Mouse (Mus musculus) ovary, adult 2 months (tissue): ENCODE results near the gene Psmd8. TPM values are rescaled to one million over a fixed set of nuclear protein-coding genes. Genes with fewer than 3 reads are reported as not detected.

ENCODE experiments used
- polyA plus RNA-seq: library from polyadenylated mRNA; depleted of rRNA; stranded (reverse); fragments of >200 nt; gene quantifications from 2 replicates; pipeline ENCODE4 v1.2.3, GENCODE M21; 2012; rRNA removed

The Psmd8 gene
- polyA plus RNA-seq = 139 and 159 TPM in 2 replicates

GRCm38 (mm10) chr7:29180077-29180853 is at the start of gene Psmd8:
Gene Psmd8 (minus strand): TSS chr7:29180701.

GRCm38 (mm10) chr7:29213675-29214082 is 33.2 kb upstream of the Psmd8 start, which contains the start of gene Catsperg1:
Gene Catsperg1 (minus strand): TSS chr7:29214035.

GRCm38 (mm10) chr7:29170066-29170754 is 10.3 kb downstream of the Psmd8 start, which contains the start of the genes Ggn and Spred3:
Gene Ggn (plus strand): TSS chr7:29170210.
Gene Spred3 (minus strand): TSS chr7:29170411.

GRCm38 (mm10) chr7:29155838-29156782 is 24.4 kb downstream of the Psmd8 start, which contains the start of gene Fam98c:
Gene Fam98c (minus strand): TSS chr7:29156234.

GRCm38 (mm10) chr7:29134693-29135386 is 45.7 kb downstream of the Psmd8 start, which contains the start of gene Rasgrp4:
Gene Rasgrp4 (plus strand): TSS chr7:29134851.

GRCm38 (mm10) chr7:29124970-29125369 is 55.5 kb downstream of the Psmd8 start, which contains the start of gene Ryr1:
Gene Ryr1 (minus strand): TSS chr7:29125179.

Other genes starting within 250 kb of the Psmd8 start
- 365 and 372 TPM in 2 replicates for gene Actn4, start 218.4 kb downstream of the Psmd8 start, polyA plus RNA-seq
- gene Eif3k, start 198.8 kb downstream of the Psmd8 start, polyA plus RNA-seq = 251 and 352 TPM in 2 replicates
- gene Map4k1, start 198.7 kb downstream of the Psmd8 start, polyA plus RNA-seq = 5.6 and 5.7 TPM in 2 replicates
- 1.9 and 2.0 TPM in 2 replicates for gene Ryr1, start 55.5 kb downstream of the Psmd8 start, polyA plus RNA-seq
- gene Rasgrp4, start 45.9 kb downstream of the Psmd8 start, polyA plus RNA-seq = 18.4 and 21.5 TPM in 2 replicates
- 43.0 and 44.4 TPM in 2 replicates for gene Fam98c, start 24.5 kb downstream of the Psmd8 start, polyA plus RNA-seq
- 2.7 and 3.8 TPM in 2 replicates for gene Ggn, start 10.5 kb downstream of the Psmd8 start, polyA plus RNA-seq
- 12.1 and 12.7 TPM in 2 replicates for gene Spred3, start 10.3 kb downstream of the Psmd8 start, polyA plus RNA-seq
- 2.4 and 3.1 TPM in 2 replicates for gene Catsperg1, start 33.3 kb upstream of the Psmd8 start, polyA plus RNA-seq
- 17.3 and 20.1 TPM in 2 replicates for gene Kcnk6, start 51.8 kb upstream of the Psmd8 start, polyA plus RNA-seq
- 227 and 239 TPM in 2 replicates for gene Yif1b, start 57.6 kb upstream of the Psmd8 start, polyA plus RNA-seq
- 6.2 and 6.4 TPM in 2 replicates for gene 2200002D01Rik, start 67.8 kb upstream of the Psmd8 start, polyA plus RNA-seq
- gene Spint2, start 101.2 kb upstream of the Psmd8 start, polyA plus RNA-seq = 302 and 356 TPM in 2 replicates
- gene Ppp1r14a, start 108.6 kb upstream of the Psmd8 start, polyA plus RNA-seq = 163 and 175 TPM in 2 replicates
- gene Dpf1, start 123.2 kb upstream of the Psmd8 start, polyA plus RNA-seq = 7.4 and 12.3 TPM in 2 replicates